Mouse (Mus musculus): Measurements from ENCODE around the gene Gpr142.

The Gpr142 gene

DNA sequence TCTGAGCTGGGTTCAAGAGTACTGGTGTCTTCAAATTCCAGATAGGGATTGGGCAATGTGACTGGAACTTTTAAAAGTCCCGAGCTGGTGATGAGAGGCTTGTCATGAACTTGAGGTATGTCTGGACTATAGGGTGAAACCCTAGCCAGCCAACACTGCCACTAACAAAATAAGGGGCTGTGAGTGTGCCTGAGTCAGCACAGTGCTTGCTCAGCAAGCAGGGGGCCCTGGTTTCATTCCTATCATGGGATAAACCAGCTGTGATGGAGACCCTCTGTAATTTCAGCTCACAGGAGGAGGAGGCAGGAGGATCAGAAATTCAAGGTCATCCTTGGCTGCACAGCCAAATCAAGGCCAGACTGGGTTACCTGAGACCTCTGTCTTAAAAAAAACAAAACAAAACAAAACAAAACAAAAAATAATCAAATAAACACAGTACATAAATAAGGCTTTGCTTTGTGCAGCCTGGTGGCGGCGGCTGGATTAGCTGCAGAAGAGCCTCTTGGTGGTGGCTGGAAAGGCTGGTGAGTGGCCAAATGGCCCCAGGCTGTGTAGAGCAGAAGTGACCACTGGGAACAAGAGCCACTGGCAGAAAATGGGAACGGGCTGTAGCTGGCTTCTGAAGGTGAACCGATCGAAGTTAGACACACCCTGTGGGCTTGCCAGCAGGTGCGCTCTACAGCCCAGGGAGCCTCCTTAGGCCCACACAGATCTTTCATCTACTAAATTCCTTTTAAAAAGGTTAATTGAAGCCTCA is 45.9 kb downstream of the Gpr142 start:
- no peak for DNase-seq (ENCODE audit: low spot score)

DNA sequence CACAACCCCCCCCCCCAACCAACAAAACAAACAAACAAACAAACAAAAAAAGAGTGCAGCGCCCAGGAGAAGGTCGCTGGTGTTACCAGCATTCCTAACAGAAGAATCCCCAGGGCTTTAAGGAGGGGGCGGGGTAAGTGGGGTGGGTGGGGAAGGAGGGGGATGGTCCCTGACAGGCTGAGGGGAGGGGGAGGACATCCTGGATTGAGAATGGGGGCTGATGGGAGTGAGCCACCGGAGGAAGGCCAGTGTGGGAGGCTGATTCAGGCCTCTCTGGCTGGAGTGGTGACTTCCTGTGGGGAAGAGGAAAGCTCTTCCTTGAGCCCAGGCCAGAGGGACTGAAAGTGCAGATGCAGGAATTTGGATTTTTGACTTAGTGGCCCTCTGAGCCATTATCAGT is 47.6 kb downstream of the Gpr142 start:
- DNase-seq (ENCODE audit: low spot score) = no peak

DNA sequence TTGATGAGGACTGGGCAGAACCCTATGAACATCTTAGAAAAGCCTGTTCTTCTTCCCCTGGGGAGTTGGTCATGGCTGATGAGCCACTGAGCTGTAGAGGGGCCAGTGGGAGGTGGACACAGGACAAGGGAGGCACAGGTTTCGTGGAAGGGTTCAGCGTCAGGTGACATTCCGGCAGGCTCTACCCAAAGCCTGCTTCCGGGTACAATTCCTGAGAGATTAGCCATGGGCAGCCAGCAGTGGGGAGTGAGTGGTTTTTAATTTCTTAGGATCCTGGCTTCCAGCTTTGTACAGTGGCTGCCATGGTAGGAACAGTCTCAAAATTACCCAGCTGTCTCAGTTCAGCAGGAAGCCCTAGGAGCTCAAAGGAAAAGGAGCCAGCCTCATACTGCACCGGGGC is 48.3 kb downstream of the Gpr142 start:
- DNase-seq (ENCODE audit: low spot score) = no peak

DNA sequence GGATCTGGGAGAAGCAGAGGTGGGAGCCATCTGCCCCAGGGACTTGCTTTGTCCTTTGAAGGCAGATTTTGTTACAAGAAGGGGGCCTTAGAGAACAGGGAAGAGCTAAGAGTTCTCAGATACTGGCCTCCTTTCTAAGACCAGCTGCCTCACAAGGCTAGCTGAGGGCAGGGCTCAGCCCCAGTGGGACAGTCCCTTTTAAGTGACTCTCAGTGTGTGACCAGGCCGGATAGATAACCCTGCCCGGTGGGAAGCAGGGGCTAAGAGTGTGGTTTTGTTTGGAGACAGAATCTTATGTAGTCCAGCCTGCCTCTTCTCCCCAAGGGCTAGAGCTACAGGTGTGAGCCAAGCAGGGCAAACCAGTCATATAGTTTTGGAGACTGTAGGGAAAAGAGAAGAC is 50.8 kb downstream of the Gpr142 start:
- no peak for DNase-seq (ENCODE audit: low spot score)

DNA sequence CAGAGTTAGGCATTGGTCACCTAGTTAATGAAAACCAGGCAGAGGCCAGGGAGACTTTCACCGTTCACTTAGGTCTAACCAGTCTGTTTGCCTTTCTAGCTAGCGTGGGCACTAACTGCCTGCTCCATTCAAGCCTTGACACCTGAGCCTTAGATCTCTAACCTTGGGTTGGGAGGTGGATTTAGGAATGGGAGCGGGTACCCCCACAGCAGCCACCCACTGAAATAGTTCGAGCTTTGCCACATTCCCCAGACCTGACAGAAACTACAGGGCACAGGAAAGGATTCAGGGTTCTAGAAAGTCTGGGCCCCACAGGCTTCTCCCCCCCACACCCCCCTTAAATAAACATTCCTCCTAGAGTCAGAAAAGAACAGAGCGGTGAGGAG is 51.3 kb downstream of the Gpr142 start:
- no peak for DNase-seq (ENCODE audit: low spot score)

DNA sequence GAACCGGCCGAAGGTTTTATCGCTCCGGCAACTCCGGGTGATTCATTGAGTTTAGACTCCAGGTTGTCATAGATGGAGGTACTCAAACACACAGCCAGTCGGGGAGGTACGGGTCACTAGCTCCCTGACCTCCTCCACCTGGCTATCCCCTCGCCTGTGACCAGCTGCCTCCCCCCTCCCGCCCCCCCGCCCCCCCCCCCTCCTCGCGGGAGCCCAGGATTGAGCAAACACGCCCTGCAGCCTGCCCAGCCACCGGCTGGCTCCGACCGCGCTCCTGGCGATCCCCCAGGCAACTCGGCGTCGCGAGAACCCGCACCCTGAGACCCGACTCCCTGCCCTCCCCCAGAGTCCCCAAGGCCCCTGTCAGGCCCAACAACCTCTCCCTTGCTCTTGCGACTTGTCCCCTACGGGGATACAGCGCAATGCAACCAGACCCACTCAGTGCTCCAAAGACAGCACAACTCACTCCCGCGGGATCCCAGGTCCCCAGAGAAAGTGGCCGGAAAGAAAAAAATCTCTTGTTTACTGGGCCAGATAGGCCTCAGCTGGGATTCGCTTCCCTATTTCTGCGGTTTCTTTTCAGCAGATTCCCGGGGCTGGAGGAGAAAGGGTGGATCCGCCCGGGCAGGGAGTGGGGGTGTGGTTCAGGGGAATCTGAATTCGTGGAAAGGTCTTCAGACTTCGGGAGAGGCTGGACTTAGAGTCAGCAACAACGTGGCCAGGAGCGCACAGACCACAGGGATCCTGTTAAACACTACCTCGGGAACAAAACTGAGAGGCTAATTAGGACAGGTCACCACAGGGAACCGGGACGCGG is 51.9 kb downstream of the Gpr142 start, which contains the start of gene Gprc5c:
TSS of gene Gprc5c (plus strand) at position 701 of the 817 bp plus-strand sequence.
- no peak for DNase-seq (ENCODE audit: low spot score)

DNA sequence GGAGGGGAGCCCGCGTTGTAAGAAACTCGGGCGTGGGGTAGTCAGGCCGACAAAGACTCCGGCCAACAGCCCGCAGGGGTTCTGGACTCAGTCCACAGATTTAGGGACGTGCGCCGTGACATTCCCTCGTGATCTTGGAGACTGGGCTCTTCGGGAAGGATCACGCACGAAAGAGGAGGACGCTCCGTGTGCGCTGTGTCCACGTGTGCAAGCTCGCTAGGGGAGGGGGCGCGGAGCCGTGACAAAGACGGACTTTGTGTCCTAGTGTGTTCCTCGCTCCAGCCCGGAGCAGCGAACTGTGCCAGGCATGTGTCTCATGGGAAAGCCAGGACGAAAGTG is 52.5 kb downstream of the Gpr142 start:
- DNase-seq (ENCODE audit: low spot score) = no peak

DNA sequence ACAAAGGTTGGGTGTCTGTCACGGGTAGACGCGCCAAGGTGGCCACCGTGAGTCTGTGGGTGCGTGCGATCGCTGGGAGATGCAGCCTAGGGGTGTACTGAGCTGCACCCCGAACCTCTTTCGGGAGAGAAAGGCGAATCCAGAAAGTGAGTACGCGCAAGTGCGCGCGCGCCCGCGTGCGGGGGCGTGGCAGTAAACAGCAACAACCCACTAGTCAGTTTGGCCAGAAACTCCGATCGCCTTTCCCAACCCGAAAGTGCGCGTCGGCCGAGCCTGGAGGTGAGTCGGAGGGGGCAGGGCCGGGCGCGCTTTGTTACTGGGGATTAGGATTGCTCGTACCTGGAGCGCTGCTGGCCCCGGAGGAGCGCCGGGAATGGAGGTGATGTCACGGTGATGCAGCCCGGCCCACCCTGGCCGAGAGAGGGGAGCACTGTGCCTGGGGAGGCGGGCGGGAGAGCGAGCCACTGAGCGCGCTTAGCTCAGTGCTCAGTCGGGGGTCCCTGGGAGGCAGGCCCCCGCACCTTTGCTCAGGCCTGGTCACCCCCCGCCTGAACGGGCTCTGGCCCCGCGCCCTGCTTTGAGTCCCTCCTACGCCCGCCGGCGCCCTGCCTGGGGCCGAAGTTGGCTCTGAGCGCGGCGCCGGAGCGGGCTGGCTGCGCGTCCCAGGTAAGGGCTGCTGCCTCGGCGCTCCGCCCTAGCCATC is 53.0 kb downstream of the Gpr142 start:
- DNase-seq (ENCODE audit: low spot score) = no peak

DNA sequence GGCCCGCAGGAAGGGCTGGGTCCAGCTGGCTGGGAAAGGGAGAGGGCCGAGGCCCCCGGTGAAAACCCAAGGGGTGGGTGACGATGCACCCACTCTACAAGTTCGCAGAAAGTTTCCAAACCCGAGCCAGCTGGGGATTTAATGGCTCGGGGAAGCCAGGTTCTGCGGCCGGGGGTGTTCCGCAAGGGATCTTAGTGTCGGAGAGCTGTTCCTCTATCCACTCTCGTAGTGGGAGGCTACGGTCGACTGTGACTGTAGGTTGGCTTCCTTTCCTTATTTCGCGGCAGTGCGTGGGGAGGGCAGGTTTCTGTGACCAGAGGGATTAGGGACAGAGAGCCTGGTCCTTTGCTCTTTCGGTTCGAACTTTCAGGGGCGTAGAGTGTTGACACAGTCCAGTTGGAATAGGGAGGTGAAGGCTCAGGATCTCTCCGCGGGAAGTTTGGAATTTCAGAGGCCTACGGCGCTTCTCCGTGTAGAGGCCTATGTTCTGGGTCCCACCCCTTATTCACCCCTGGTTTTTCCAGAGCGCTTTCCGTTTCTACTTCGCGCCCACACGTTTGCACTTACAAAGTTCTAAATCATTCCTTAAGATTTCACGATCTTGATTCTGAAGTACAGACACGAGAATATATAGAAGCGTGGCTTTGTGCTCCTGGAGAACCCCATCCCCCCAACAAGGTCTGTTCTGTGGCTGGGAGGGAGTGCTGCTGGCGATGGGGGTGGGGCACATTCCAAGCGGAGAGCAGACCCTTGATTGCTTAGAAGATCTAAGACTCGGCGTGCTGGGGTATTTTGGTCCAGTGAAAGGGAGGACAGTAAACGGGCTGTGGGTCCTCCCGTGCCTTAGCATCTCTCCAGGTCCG is 53.8 kb downstream of the Gpr142 start:
- DNase-seq (ENCODE audit: low spot score) = no peak

DNA sequence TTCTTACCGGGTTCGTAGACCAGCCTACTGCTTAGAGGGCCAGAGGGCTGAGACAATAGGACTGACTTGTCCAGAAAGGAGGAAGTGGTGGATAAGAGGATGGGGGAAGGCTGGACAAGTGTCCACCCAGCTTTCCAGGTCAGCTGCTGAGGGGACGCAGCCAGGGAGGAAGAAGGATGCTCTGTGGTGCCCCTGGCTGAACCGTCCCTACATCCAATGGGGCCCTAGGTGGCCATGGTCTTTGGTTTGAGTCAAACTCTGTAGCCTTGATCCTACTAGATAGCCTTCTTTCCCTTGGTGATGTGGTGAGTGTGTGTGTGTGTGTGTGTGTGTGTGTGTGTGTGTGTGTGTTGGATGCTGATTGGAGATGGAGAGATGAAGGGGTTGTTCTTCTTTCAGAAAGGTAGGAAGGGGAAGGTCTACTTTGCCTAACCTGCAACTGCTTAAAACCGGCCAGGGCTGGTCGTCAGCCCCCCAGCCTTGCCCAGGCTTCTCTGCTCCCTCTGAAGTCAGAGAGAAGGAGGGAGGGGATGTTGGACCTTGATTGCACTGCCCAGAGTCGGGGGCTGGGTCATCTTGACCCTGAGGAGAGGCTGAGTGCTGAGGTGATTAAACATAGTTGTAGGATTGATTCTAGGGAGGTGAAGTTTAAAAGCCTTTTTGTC is 54.6 kb downstream of the Gpr142 start:
- DNase-seq (ENCODE audit: low spot score) = no peak

DNA sequence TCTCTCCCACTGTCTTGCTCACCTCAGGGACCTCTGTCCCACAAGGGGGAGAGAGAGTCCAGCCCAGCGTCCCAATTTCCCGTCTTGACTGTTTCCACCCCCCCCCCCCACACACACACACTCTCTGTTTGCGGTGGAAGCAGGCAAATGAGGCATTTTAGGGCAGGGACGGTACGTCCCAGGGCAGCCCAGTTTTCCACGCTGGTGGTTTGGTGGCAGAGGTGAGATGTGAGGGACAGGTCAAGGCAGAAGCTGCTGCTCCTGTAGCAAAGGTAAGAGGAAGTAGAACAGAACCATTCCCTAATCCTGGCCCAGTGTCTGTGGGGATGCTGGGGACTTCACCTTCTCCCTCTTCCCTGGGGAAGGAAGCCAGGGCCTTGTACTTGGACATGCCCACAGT is 55.9 kb downstream of the Gpr142 start:
- no peak for DNase-seq (ENCODE audit: low spot score)

DNA sequence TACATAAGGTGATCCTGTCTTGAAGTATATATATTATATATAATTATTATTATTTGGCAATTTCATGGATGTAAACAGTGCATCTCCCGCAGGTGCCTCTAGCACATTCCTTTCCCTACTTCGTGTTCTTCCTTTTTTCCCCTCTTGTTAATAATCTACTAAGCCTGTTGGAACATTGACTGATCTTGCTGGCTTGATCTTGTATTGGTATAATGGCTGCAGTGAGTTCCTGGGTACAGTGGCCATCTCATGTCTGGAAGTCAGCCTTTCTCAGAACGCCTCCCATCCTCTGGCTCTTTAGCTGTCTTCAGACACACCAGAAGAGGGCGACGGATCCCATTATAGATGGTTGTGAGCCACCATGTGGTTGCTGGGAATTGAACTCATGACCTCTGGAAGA is 57.4 kb downstream of the Gpr142 start:
- DNase-seq (ENCODE audit: low spot score) = no peak
